Mouse (Mus musculus) limb, embryonic 11.5 days (tissue): ENCODE measurements around the gene Catsper3. TPM values are rescaled to one million over a fixed set of nuclear protein-coding genes. Genes with fewer than 3 reads are reported as not detected.
A peak's percentile ranks its signal among the peaks of the same experiment; 100 is the strongest.

Experiments used
- ATAC-seq: fragments of 200-750 bp; cut with Nextera tagmentation; 2 replicates; pipeline ENCODE4 v1.8.0; 2017; ENCODE audit warnings: low read depth; ENCODE audit not compliant: insufficient number of reproducible peaks, low FRiP score, low TSS enrichment
- DNase-seq: peaks from one replicate; pipeline ENCODE4 v3.0.0-alpha.2; 2015; ENCODE audit warnings: low spot score
- H3K27ac ChIP-seq: fragments of 300-500 bp; sonication (generic); replicated peaks from 2 replicates; pipeline ENCODE4 v1.5.1; 2014; ENCODE audit warnings: low read depth, mild to moderate bottlenecking, low read length
- H3K27me3 ChIP-seq: fragments of 300-500 bp; sonication (generic); 2 replicates; pipeline ENCODE4 v1.6.1; 2014; ENCODE audit warnings: mild to moderate bottlenecking, low read length, mixed read lengths; ENCODE audit not compliant: control insufficient read depth, insufficient read depth
- H3K36me3 ChIP-seq: fragments of 300-500 bp; sonication (generic); 2 replicates; pipeline ENCODE4 v1.6.1; 2014; ENCODE audit warnings: mild to moderate bottlenecking, low read length, moderate library complexity, mixed read lengths; ENCODE audit not compliant: control insufficient read depth, insufficient read depth
- H3K4me1 ChIP-seq: fragments of 300-500 bp; sonication (generic); 2 replicates; pipeline ENCODE4 v1.6.1; 2014; ENCODE audit warnings: low read length, mixed read lengths; ENCODE audit not compliant: control insufficient read depth, insufficient read depth
- H3K4me2 ChIP-seq: fragments of 300-500 bp; sonication (generic); 2 replicates; pipeline ENCODE4 v1.6.1; 2014; ENCODE audit warnings: low read depth, mild to moderate bottlenecking, moderate library complexity; ENCODE audit not compliant: severe bottlenecking
- H3K4me3 ChIP-seq: fragments of 300-500 bp; sonication (generic); 2 replicates; pipeline ENCODE4 v1.5.1; 2014; ENCODE audit warnings: low read depth, low read length
- H3K9ac ChIP-seq: fragments of 300-500 bp; sonication (generic); 2 replicates; pipeline ENCODE4 v1.6.1; 2014; ENCODE audit warnings: mild to moderate bottlenecking, low read length
- H3K9me3 ChIP-seq: fragments of 300-500 bp; sonication (generic); 2 replicates; pipeline ENCODE4 v1.6.1; 2016; ENCODE audit warnings: low read length; ENCODE audit not compliant: control insufficient read depth
- WGBS: fragments of 180-500 bp; shearing (Covaris S2); extraction: QIAGEN DNeasy Blood & Tissue Kit; methylation state at CpG from one replicate; pipeline ENCODE4 v1.1.7; 2014; 5-methylcytosine and 5-hydroxymethylcytosine counted together
- polyA plus RNA-seq: library from polyadenylated mRNA; unstranded; fragments of >200 nt; fragmentation: Nextera tagmentation; extraction: Ambion mirVana; gene quantifications from 2 replicates; pipeline ENCODE4 v1.2.1, GENCODE M21; 2014

Catsper3 gene
- polyA plus RNA-seq, 1 experiment from 2014 or later: 0.19 TPM

- Histone ChIP-seq H3K27me3 (peaks cover 65% of the 10 kb centered on the region), H3K27ac (peak overlapping the region; percentile 81), H3K36me3 (no peaks in the 10 kb centered on the region), H3K4me3 (peak overlapping the region; percentile 70), H3K4me1 (peaks cover 20% of the 10 kb centered on the region), H3K9ac (peak overlapping the region; percentile 96), H3K9me3 (no peaks in the 10 kb centered on the region), H3K4me2 (peak overlapping the region; percentile 52)
- DNase-seq: no peak
- no peak for ATAC-seq
- WGBS: 2% methylated on average over 12 of the region's 12 CpGs
Observed at GRCm38 (mm10) chr13:55829018-55829655, 44.8 kb downstream of the Catsper3 start.

DNA sequence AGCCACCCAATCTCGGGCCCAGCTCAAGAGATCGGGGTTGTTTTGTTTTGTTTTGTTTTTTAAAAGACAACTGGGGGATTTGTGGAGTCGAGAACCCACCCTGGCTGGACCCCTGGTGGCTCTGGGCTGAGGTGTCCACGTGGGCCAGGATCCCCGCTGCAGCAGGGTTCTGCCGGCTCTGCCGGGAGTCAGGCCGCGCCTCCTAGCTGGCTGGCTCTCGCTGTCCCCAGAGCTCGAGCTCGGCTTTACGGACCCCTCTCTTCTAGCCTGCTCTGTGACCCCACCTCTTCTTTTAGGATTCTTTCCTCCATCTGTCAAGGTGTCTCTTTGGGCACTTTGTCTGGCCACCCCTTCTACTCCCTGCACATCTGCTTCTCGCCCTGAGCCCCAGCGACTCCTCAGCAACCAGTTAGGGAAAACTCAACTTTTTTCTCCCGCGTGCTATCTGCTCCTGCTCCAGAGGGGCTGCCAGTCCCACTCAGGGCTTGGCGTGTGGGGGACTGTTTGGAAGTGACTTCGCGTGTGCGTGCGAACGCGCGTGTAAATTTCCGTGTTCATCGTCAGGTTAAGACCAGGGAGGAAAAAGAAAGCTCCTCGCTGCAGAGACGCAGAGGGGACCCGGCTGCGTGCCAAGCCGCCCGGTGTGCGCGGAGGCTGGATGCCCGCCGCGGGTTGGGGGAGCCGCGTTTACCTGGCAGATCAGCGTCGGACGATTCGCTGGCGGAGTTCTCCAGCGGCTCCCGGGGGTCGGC lies 45.9 kb downstream of the Catsper3 start:
- peak overlapping the region; percentile 97 for H3K9ac ChIP-seq
- peak overlapping the region; percentile 70 for H3K4me3 ChIP-seq
- ATAC-seq: no peak
- WGBS: under 1% methylated on average over 48 of the region's 48 CpGs
- H3K4me1 ChIP-seq: peaks cover 9% of the 10 kb centered on the region
- no peaks in the 10 kb centered on the region for H3K36me3 ChIP-seq
- H3K27me3 ChIP-seq: peaks cover 63% of the 10 kb centered on the region
- H3K9me3 ChIP-seq: no peaks in the 10 kb centered on the region
- peak overlapping the region; percentile 67 for H3K4me2 ChIP-seq
- DNase-seq: peak; percentile 80
- H3K27ac ChIP-seq: peak overlapping the region; percentile 97

DNA sequence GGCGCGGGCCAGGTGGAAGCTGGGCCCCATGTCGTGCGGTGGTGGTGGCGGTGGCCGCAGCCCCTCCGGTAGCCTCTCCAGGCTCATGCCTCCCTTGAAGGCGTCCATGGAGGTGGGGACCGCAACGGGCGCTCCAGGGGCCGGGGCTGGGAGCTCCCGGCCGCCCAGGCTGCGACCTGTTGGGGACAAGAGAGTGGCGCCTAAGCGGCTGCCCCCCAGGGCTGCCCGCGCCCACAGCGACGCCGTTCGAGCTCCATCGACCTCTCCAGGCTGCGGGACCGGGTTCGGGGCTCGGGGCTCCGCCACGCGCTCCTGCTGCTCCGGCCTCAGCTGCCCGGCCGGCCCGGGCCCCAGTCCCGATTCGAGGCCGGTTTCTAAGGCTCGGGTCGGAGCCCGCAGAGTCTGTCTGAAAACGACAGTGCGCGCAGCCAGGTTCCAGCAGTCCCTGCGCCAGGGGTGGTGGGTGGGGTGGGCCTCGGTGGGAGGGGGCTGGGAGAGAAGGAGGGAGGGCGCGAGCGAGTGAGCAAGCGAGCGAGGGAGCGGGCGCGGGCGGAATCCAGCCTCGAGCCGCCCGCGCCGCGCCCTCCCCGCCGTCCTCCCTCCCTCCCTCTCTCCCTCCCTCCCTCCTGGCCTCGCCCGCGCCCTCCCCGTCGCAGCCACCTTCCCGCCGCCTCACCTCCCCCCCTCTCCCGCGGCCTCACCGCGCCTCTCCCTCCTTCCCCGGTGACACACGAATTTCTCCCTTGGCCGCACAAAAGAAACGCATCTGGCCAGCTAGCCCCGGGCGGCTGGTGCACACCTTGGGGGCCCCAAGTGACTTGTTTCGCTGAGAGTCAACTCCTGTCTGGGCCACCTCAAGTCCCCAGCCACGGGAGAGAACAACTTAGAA lies 46.7 kb downstream of the Catsper3 start:
- Histone ChIP-seq H3K4me1 (peaks cover 9% of the 10 kb centered on the region), H3K4me2 (peak overlapping the region; percentile 67), H3K27me3 (peaks cover 65% of the 10 kb centered on the region), H3K9ac (peak overlapping the region; percentile 97), H3K4me3 (peak overlapping the region; percentile 70), H3K9me3 (no peaks in the 10 kb centered on the region), H3K36me3 (no peaks in the 10 kb centered on the region), H3K27ac (peak overlapping the region; percentile 97)
- under 1% methylated on average over 58 of the region's 82 CpGs for WGBS
- peak; percentile 82 for DNase-seq
- peak; percentile 49 for ATAC-seq

DNA sequence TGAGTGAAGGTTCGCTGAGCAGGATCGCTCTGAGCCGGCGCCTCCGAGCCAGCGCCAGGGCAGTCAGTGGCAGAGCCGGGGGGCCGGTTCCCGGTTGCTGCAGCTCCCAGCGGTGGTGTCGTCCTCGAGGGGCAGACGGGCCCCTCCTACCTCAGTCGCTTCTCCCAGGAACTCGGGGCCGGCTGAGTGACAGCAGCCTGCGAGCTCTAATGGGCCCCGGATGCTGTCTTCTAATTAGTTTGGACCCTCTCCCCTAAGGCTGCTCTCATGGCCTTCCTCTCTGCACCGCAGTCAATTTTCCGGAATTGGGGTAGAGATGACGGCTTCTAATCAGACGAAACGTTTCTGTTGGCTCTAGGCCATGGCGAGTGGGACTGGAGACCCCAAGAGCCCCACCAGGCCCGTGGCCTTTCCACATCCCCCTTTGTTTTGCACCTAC lies 47.4 kb downstream of the Catsper3 start:
- Histone ChIP-seq H3K4me2 (peak overlapping the region; percentile 67), H3K9me3 (no peaks in the 10 kb centered on the region), H3K4me3 (peak overlapping the region; percentile 70), H3K9ac (peak overlapping the region; percentile 97), H3K36me3 (no peaks in the 10 kb centered on the region), H3K4me1 (peaks cover 9% of the 10 kb centered on the region), H3K27ac (peak overlapping the region; percentile 97), H3K27me3 (peaks cover 64% of the 10 kb centered on the region)
- DNase-seq (no peak), ATAC-seq (no peak)
- under 1% methylated on average over 25 of the region's 25 CpGs for WGBS

DNA sequence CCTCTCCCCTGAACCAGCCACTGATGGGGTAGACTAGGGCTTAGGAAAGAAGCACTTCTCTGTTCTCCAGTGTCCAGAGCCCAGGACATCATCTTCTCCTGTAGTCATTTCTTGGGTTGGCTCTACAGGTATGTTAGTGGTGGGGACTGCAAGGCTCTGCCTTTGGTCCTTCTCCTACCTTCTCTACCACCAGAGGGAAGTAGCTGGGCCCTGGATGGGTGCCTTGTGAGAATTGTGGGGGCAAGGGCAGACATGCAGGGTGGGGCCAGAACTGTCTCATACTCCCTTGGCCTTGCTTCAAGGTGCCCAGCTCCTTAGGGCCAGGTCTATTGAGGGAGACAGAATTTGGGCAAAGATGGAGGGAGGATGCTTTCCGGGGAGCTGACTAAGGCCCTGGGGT lies 48.2 kb downstream of the Catsper3 start:
- Histone ChIP-seq H3K9me3 (no peaks in the 10 kb centered on the region), H3K4me3 (peak overlapping the region; percentile 70), H3K4me2 (peak overlapping the region; percentile 67), H3K36me3 (no peaks in the 10 kb centered on the region), H3K9ac (peak overlapping the region; percentile 97), H3K27ac (peak overlapping the region; percentile 97), H3K27me3 (peaks cover 60% of the 10 kb centered on the region), H3K4me1 (peaks cover 9% of the 10 kb centered on the region)
- 10% methylated on average over 1 of the region's 1 CpGs for WGBS
- DNase-seq: peak; percentile 37
- no peak for ATAC-seq

DNA sequence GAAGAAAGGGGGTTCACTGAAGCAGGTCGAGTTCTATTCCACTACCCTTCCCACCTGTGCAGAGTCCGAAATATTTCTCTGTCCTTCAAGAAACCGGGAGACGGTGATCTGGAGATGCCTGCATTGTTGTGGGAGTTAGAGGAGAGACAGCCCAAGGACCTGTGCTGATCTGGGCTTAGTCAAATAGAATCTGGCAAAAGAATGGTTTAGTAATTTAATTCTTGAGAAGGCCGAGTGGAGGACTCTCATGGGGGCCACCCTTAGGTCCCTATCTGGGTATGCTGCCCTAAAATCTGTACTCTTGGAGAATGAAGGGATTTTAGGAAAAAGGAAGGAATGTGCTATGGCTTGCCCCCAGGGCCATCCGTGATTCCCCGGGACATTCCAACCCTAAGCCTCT lies 49.6 kb downstream of the Catsper3 start:
- Histone ChIP-seq H3K27me3 (peaks cover 63% of the 10 kb centered on the region), H3K4me1 (peaks cover 7% of the 10 kb centered on the region), H3K36me3 (no peaks in the 10 kb centered on the region), H3K9me3 (no peaks in the 10 kb centered on the region), H3K27ac (peak overlapping the region; percentile 93), H3K4me2 (peak overlapping the region; percentile 67), H3K9ac (peak overlapping the region; percentile 97), H3K4me3 (peak overlapping the region; percentile 70)
- 6% methylated on average over 7 of the region's 7 CpGs for WGBS
- DNase-seq (no peak), ATAC-seq (no peak)

DNA sequence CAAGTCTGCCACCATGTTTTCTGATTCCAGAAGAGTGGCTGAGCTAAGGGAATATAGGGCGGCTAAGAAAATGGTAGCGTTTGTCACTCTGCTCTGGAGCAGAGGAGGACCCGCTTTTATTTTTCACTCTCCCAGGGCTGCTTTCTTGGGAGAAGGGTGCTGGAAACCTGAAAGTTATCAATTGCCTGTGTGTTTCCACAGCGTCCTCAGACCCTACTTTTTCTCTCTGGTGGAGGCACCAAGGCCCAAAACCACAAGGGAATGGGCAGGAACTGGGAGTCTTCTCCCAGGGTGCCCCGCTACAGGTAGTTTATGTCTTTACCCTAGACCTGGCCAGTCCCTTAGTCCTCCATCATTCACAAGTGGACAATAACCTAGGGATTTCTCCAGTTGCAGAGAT lies 50.3 kb downstream of the Catsper3 start:
- peak overlapping the region; percentile 97 for H3K9ac ChIP-seq
- H3K27me3 ChIP-seq: peaks cover 67% of the 10 kb centered on the region
- H3K27ac ChIP-seq: peak overlapping the region; percentile 93
- peak overlapping the region; percentile 67 for H3K4me2 ChIP-seq
- H3K9me3 ChIP-seq: no peaks in the 10 kb centered on the region
- peak overlapping the region; percentile 70 for H3K4me3 ChIP-seq
- H3K36me3 ChIP-seq: no peaks in the 10 kb centered on the region
- DNase-seq: peak; percentile 50
- peaks cover 13% of the 10 kb centered on the region for H3K4me1 ChIP-seq
- WGBS: 6% methylated on average over 5 of the region's 5 CpGs
- ATAC-seq: no peak

- Histone ChIP-seq H3K4me1 (peaks cover 16% of the 10 kb centered on the region), H3K4me2 (peak overlapping the region; percentile 67), H3K9ac (peak overlapping the region; percentile 97), H3K4me3 (peak overlapping the region; percentile 70), H3K27me3 (peaks cover 64% of the 10 kb centered on the region), H3K9me3 (no peaks in the 10 kb centered on the region), H3K27ac (peak overlapping the region; percentile 93), H3K36me3 (no peaks in the 10 kb centered on the region)
- under 1% methylated on average over 33 of the region's 33 CpGs for WGBS
- 0 out of 2 replicates have a peak, but pooled peaks have one; percentile 8 for ATAC-seq
- DNase-seq: peak; percentile 74
Observed at GRCm38 (mm10) chr13:55835548-55836097, 51.3 kb downstream of the Catsper3 start.
